Mouse (Mus musculus) gastrocnemius, postnatal 25 days (tissue): ENCODE data around the gene Olfr1131. TPM values are rescaled to one million over a fixed set of nuclear protein-coding genes. Genes with fewer than 3 reads are reported as not detected.
"Not testable (repeated sequence)": the region's sequence is repeated elsewhere in the genome, so short reads cannot be mapped to it uniquely, and the experiment has no call there.

Experiments used
- DNase-seq: peaks from one replicate; pipeline ENCODE4 v3.0.0; 2022
- long read RNA-seq, 2 experiments: library from polyadenylated mRNA; stranded (forward); transcript quantifications; one replicate each; pipeline ENCODE4 v2.0.0; 2021
- total RNA-seq, 2 experiments: library from RNA; stranded (reverse); gene quantifications; 1 replicate in 1 of 2; 2 replicates in 1 of 2; pipeline ENCODE4 v1.2.3; 2021

The Olfr1131 gene
- not detected for total RNA-seq
- long read RNA-seq, experiment 1: 0 reads
- long read RNA-seq, experiment 2: 0 reads

DNA sequence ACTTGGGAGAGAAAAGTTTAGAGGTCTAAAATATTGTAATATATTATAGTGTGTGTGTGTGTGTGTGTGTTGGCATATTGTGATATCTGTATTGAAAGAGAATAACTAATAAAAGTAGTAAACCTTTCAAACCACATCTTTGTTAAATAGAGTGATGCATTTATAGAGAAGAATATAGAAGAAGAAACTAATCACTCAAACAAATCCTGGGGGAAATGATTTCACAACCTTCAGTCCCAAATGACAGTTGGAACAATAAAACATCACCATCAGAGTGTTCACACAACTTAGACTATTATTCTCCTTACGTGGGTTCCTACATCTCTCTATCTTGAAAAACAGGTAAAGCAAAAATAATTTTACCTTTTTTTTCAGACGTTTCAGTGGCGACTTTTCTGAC is at the start of gene Olfr1131:
Olfr1131 (plus strand) TSS at position 301 of the 400 bp plus-strand sequence.
- DNase-seq: no peak

DNA sequence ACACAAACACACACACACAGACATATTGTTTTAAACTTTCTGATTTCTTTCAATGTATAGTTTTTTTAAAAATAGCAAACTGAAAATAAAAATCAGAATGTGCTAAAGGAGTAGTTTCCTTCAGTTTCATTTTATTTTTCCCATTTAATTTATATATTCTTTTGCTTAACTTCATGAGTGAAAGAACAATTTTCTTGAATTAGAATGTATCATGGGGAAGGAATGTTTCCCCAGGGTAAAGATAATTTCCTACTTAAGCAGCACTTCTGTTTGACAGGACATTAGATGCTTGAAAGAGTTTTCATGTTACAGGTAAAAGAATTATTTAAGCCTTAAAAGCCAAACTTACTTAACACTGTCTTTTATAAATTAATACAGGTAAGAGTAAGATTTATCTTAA is 21.0 kb upstream of the Olfr1131 start, which contains the start of gene Olfr1130:
Olfr1130 (plus strand) TSS at position 301 of the 400 bp plus-strand sequence.
- not testable (repeated sequence) for DNase-seq

DNA sequence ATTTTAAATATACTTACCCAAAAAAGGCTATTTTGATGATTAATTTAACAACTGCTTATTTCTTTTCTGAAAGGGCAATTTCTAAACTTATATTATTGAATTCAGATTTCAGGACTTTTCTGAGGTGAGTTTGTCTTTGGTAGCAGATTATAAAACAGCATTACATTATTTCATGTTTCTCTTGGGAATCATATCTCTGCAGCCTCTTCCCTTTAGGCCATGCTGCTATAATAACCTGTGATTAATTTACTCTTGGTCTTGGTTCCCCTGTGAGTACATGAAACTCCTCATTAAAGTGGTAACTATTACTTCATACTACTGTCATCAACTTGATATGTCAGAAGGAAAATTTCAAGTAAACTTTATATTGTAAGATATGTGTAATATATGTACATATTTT is 10.5 kb downstream of the Olfr1131 start, which contains the start of gene Olfr1132:
Olfr1132 (minus strand) TSS at position 101 of the 400 bp plus-strand sequence.
- DNase-seq: no peak

DNA sequence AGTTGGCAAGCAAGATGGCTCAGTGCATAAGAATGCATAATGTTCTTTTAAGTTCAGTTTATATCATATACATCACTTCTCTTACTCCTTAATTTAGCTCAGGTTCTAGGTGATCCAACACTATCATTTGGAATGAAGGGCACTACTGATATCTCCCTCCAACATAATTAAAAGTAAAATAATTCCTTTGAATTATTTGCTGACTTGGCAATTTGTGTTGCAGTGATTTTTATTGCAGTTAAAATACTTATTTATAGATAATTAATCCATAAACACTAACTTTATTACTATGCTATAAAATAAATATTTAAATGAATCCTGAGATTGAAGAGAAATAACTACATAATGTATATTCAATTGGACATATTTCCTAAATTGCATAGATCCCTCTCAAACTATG is 15.5 kb downstream of the Olfr1131 start:
- DNase-seq: no peak

DNA sequence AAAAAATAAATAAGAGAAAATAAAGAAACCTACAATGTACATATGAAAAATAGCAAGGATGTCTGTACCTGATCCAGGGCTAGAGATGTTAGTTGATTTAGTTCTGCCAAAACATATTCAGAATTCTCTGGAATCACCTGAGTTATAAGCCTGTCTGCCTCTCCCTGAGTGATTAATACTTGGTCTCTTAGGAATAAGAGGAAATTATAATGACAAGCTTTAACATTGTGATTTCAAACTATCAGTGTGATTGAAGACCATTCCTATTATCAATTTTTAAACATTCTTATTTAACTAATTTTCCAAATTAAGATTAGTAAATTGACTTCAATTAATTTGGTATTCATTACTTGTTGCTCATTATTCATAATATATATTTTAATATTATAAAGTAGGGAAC is 20.4 kb downstream of the Olfr1131 start, which contains the start of gene Olfr1133:
Olfr1133 (minus strand) TSS at position 101 of the 400 bp plus-strand sequence.
- no peak for DNase-seq

DNA sequence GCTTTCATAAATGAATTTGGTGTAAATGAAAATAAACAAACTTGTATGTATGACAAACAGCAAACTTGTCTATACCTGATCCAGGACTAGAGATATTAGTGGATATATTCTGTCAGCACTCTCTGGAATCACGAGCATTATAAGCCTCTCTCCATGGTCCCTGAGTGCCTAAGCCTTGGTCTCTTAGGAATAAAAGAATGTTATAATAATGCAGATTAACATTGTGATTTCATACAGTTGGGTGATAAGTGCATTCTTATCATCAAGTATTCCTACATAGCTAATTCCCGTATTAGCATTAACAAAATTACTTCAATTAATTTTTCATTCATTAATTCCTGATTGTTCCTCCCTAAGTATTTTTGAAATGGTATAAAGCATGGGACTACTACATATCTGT is 31.5 kb downstream of the Olfr1131 start, which contains the start of gene Olfr1134:
Olfr1134 (minus strand) TSS at position 101 of the 400 bp plus-strand sequence.
- no peak for DNase-seq

DNA sequence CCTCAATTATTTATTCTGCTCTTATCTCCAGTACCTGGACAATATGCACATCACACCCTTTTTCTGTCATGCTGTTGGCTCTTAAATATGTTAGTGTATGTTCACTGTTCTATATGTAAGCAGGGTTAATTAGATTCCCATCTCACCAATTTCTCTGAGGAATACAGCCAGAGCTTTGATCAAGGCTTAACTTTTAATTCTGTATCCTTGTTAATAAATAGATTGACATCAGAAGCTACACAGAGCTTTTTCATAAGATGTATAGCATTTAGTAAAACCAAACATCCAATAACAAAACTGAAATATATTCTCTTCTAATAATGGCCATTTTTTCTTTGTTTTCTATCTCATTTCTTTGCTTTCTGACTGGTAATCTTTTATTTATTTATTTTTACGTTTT is 46.7 kb downstream of the Olfr1131 start, which contains the start of gene Olfr1135:
Olfr1135 (minus strand) TSS at position 101 of the 400 bp plus-strand sequence.
- DNase-seq: no peak

Other genes with a start within 250 kb of the Olfr1131 start
- gene Olfr1122, start 241.3 kb upstream of the Olfr1131 start, total RNA-seq: not detected
- gene Olfr1123, start 210.5 kb upstream of the Olfr1131 start, total RNA-seq: not detected
- gene Olfr1124, start 196.8 kb upstream of the Olfr1131 start, total RNA-seq: not detected
- gene Olfr1126, start 173.1 kb upstream of the Olfr1131 start, total RNA-seq: not detected
- gene Pramel7, start 130.0 kb upstream of the Olfr1131 start, total RNA-seq: not detected
- not detected for gene Pramel6, start 120.5 kb upstream of the Olfr1131 start, total RNA-seq
- not detected for gene Olfr153, start 95.3 kb upstream of the Olfr1131 start, total RNA-seq
- gene Olfr1128, start 81.6 kb upstream of the Olfr1131 start, total RNA-seq: not detected
- gene Olfr1129, start 53.2 kb upstream of the Olfr1131 start, total RNA-seq: not detected
- gene Olfr1130, start 20.9 kb upstream of the Olfr1131 start, total RNA-seq: not detected
- not detected for gene Olfr1132, start 10.4 kb downstream of the Olfr1131 start, total RNA-seq
- not detected for gene Olfr1133, start 20.3 kb downstream of the Olfr1131 start, total RNA-seq
- gene Olfr1134, start 31.4 kb downstream of the Olfr1131 start, total RNA-seq: not detected
- not detected for gene Olfr1135, start 46.6 kb downstream of the Olfr1131 start, total RNA-seq
- gene Olfr1136, start 66.8 kb downstream of the Olfr1131 start, total RNA-seq: not detected
- not detected for gene Olfr1137, start 86.1 kb downstream of the Olfr1131 start, total RNA-seq
- gene Olfr1138, start 112.9 kb downstream of the Olfr1131 start, total RNA-seq: not detected
- gene Olfr1140, start 116.6 kb downstream of the Olfr1131 start, total RNA-seq: not detected
- gene Olfr1141, start 126.9 kb downstream of the Olfr1131 start, total RNA-seq: not detected
- not detected for gene Olfr152, start 152.4 kb downstream of the Olfr1131 start, total RNA-seq
- gene Olfr1143, start 173.5 kb downstream of the Olfr1131 start, total RNA-seq: not detected
- gene Olfr1145, start 182.7 kb downstream of the Olfr1131 start, total RNA-seq: not detected
- gene Olfr1148, start 203.4 kb downstream of the Olfr1131 start, total RNA-seq: not detected
- gene Olfr1150-ps1, start 216.9 kb downstream of the Olfr1131 start, total RNA-seq: not detected
- gene Olfr1151, start 228.8 kb downstream of the Olfr1131 start, total RNA-seq: not detected
- not detected for gene Olfr1152, start 239.4 kb downstream of the Olfr1131 start, total RNA-seq